Mouse (Mus musculus) brain, adult 10 weeks (tissue): ENCODE data around the gene Pemt. TPM values are rescaled to one million over a fixed set of nuclear protein-coding genes. Genes with fewer than 3 reads are reported as not detected.

Experiments used
- polyA plus RNA-seq: library from polyadenylated mRNA; stranded (reverse); fragments of 350-450 nt; fragmentation: Illumina TruSeq; extraction: RNeasy Lipid Tissue Mini Kit (QIAGEN cat#74804); gene quantifications from one replicate; pipeline ENCODE4 v1.2.3, GENCODE M21; 2015; ENCODE audit warnings: low read depth, low replicate concordance

The Pemt gene
- 5.3 TPM for polyA plus RNA-seq

DNA sequence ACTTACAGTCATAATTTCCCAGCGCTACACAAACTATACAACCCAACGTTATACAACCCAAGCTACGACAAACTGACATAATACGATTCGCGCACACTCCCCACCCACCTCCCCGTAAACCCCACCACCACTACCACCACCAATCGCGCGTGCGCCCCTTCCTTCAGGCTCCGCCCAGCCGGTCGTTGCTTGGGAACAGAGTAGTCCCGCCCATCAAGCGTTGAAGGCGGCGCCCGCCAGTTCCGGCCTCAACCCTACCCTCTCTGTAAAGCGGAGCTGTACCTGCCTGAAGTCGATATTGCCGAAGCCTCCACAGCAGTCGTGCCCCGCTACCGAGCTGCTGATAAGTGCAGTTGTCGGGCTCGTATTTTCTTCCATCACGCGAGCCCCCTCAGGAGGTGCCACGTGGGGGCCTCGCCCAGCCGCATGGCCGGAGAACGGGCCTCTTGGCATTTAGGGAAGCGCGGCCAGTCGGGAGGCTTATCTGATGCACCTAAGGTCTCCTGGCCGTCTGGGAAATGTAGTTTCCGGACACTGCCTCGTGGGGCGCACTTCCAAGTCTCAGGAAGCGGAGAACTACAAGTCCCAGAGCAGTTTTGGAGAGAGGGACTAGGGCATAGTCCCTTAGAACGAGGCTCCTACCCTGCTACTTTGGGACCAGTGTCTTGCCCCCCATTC is at the start of gene Pemt:
Gene Pemt, minus strand, starts transcription at position 432 of the 678 bp plus-strand sequence.

DNA sequence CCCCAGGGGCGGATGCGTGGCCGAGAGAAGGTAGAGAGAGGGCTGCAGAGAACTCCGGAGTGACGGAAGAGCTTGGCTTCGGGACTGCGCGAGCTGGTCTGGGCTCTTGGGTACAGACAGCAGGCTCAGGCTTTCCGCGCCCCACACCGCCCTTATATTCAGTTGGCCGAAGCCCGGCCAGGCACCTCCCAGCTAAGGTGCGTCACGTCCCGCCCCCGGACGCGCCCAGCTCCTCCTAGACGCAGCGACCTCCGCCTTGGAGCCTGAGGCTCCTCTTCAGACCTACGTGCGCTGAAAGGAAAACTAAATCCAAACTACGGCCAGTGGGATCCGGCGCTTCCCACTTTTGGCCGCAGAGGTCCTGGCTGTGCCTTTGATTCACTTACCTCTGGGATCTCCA is 81.5 kb downstream of the Pemt start, which contains the start of gene Rasd1:
Gene Rasd1, minus strand, starts transcription at position 127 of the 400 bp plus-strand sequence.

DNA sequence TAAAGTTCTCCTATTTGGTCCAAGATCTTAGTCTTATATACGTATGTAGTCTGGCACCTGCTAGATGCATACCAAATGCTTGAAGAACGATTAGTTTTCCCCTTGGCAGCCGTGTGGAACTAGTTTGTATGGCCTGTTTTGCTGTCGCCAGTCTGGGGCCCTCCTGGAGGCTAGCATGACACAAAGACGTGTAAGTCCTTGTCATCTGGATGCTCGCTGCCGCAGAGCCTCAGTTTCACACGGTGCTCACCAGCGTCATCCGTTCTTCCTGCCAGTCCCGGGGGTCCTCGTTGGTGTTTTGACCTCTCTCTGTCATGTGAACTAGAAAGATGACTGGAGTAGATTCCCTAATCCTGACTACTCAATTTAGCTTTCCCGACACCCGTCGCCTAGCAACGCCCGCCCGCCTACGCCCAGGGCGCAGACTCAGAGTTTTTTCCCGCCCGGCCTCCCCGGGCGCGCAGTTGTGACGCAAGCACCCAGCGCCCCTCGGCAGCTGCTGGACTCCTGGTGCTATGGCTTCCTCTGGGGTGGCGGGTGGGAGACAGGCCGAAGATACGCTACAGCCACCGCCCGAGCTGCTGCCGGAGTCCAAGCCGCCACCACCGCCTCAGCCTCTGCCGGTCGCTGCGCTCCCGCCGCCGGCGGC is 98.4 kb downstream of the Pemt start, which contains the start of gene Med9:
Gene Med9, plus strand, starts transcription at position 455 of the 649 bp plus-strand sequence.

Other genes starting within 250 kb of the Pemt start
- gene Flcn, start 236.5 kb downstream of the Pemt start, polyA plus RNA-seq = 40.7 TPM
- 75.2 TPM for gene Nt5m, start 207.0 kb downstream of the Pemt start, polyA plus RNA-seq
- 139 TPM for gene Cops3, start 206.7 kb downstream of the Pemt start, polyA plus RNA-seq
- 50.6 TPM for gene Med9, start 98.3 kb downstream of the Pemt start, polyA plus RNA-seq
- gene Rasd1, start 81.5 kb downstream of the Pemt start, polyA plus RNA-seq = 19.0 TPM
- gene Rai1, start 58.5 kb upstream of the Pemt start, polyA plus RNA-seq = 30.1 TPM
- gene Srebf1, start 176.1 kb upstream of the Pemt start, polyA plus RNA-seq = 42.6 TPM